Mouse (Mus musculus): ENCODE measurements around the gene Dlg2. TPM values are rescaled to one million over a fixed set of nuclear protein-coding genes. Genes with fewer than 3 reads are reported as not detected.

Dlg2 gene
- polyA plus RNA-seq, 1 experiment: 0.85 TPM

GRCm38 (mm10) chr7:92027049-92027448 lies 1550.6 kb downstream of the Dlg2 start:
- H3K9me3 ChIP-seq (replicated peaks; ENCODE audit: control insufficient read depth, insufficient read depth, low read length, poor library complexity, severe bottlenecking): no peaks in the 10 kb centered on the region
- no peaks in the 10 kb centered on the region for H3K4me1 ChIP-seq (ENCODE audit: control insufficient read depth, insufficient read depth, low read length)
- no peak overlapping the region for H3K4me3 ChIP-seq (ENCODE audit: low read depth, low read length)
- TF ChIP-seq POLR2A (IDR thresholded peaks at IDR 0.05; ENCODE audit: insufficient read depth, low read length) (no peak), CTCF (IDR thresholded peaks at IDR 0.05; ENCODE audit: low read depth, low read length) (peak; percentile 88), EP300 (IDR thresholded peaks at IDR 0.05; ENCODE audit: insufficient read depth, low read depth, low read length) (no peak)
- H3K27ac ChIP-seq (ENCODE audit: insufficient read depth, low read length): no peak overlapping the region
- no peak overlapping the region for H3K9ac ChIP-seq (ENCODE audit: low read depth, poor library complexity, severe bottlenecking)
- H3K36me3 ChIP-seq (ENCODE audit: control insufficient read depth, insufficient read depth, low read length, poor library complexity, severe bottlenecking): no peaks in the 10 kb centered on the region
- H3K27me3 ChIP-seq (ENCODE audit: control insufficient read depth, insufficient read depth, low read length, poor library complexity, severe bottlenecking): no peaks in the 10 kb centered on the region

GRCm38 (mm10) chr7:92034256-92034655 lies 1557.8 kb downstream of the Dlg2 start:
- Histone ChIP-seq H3K4me1 (ENCODE audit: control insufficient read depth, insufficient read depth, low read length) (no peaks in the 10 kb centered on the region), H3K36me3 (ENCODE audit: control insufficient read depth, insufficient read depth, low read length, poor library complexity, severe bottlenecking) (no peaks in the 10 kb centered on the region), H3K9me3 (replicated peaks; ENCODE audit: control insufficient read depth, insufficient read depth, low read length, poor library complexity, severe bottlenecking) (no peaks in the 10 kb centered on the region), H3K27ac (ENCODE audit: insufficient read depth, low read length) (no peak overlapping the region), H3K9ac (ENCODE audit: low read depth, poor library complexity, severe bottlenecking) (no peak overlapping the region), H3K4me3 (ENCODE audit: low read depth, low read length) (no peak overlapping the region), H3K27me3 (ENCODE audit: control insufficient read depth, insufficient read depth, low read length, poor library complexity, severe bottlenecking) (no peaks in the 10 kb centered on the region)
- TF ChIP-seq POLR2A (IDR thresholded peaks at IDR 0.05; ENCODE audit: insufficient read depth, low read length): no peak
- no peak for TF ChIP-seq CTCF (IDR thresholded peaks at IDR 0.05; ENCODE audit: low read depth, low read length)
- no peak for TF ChIP-seq EP300 (IDR thresholded peaks at IDR 0.05; ENCODE audit: insufficient read depth, low read depth, low read length)

DNA sequence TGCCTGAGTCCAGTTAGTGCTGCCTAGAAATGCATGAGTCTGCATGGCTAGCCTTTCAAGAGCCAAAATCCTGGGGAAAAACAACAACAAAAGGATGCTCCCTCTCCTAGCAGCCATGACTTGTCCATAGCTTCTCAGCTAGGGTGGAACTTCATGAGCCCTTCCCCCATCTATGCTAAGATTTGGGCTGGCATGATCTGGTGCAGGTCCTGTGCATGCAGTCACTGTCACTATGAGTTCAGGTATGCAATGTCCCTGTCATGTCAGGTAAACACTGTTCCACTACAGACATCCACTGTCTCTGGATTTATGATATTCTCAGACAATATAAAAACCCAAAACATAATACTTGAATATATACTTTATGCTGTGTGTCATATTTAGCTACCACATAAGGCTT lies 1563.7 kb downstream of the Dlg2 start:
- Histone ChIP-seq H3K27ac (ENCODE audit: insufficient read depth, low read length) (no peak overlapping the region), H3K4me1 (ENCODE audit: control insufficient read depth, insufficient read depth, low read length) (no peaks in the 10 kb centered on the region), H3K9ac (ENCODE audit: low read depth, poor library complexity, severe bottlenecking) (no peak overlapping the region), H3K4me3 (ENCODE audit: low read depth, low read length) (no peak overlapping the region), H3K9me3 (replicated peaks; ENCODE audit: control insufficient read depth, insufficient read depth, low read length, poor library complexity, severe bottlenecking) (no peaks in the 10 kb centered on the region), H3K27me3 (ENCODE audit: control insufficient read depth, insufficient read depth, low read length, poor library complexity, severe bottlenecking) (no peaks in the 10 kb centered on the region), H3K36me3 (ENCODE audit: control insufficient read depth, insufficient read depth, low read length, poor library complexity, severe bottlenecking) (no peaks in the 10 kb centered on the region)
- TF ChIP-seq POLR2A (IDR thresholded peaks at IDR 0.05; ENCODE audit: insufficient read depth, low read length): no peak
- no peak for TF ChIP-seq CTCF (IDR thresholded peaks at IDR 0.05; ENCODE audit: low read depth, low read length)
- no peak for TF ChIP-seq EP300 (IDR thresholded peaks at IDR 0.05; ENCODE audit: insufficient read depth, low read depth, low read length)

DNA sequence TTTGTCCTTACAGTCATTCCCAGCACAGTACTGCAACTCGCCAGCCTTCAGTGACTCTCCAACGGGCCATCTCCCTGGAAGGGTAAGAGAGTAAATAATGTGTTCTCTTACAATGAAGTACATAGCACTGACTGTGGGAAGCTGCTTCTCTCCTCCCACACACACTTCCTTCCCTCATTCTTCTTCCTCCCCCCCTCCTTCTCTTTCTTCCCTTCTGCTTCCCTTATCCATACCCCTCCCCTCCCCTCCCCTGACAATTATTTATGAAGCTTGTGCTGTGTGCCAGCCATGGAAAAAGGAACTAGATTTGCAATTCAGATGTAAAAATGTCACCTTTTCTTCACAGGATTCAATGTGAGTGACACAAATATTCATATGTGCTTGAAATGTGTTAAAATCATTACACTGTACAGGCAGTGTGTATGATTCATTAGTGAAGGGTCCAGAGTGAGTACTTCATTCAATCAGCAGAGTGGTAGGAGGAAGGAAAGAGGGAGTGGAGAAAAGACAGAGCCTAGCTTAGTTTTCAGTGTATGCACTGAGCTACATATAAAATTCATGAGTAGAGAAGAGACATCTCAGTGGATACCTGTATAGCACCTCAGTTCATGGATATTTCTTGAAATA lies 1564.4 kb downstream of the Dlg2 start:
- no peak for TF ChIP-seq EP300 (IDR thresholded peaks at IDR 0.05; ENCODE audit: insufficient read depth, low read depth, low read length)
- TF ChIP-seq POLR2A (IDR thresholded peaks at IDR 0.05; ENCODE audit: insufficient read depth, low read length): no peak
- TF ChIP-seq CTCF (IDR thresholded peaks at IDR 0.05; ENCODE audit: low read depth, low read length): no peak
- no peaks in the 10 kb centered on the region for H3K9me3 ChIP-seq (replicated peaks; ENCODE audit: control insufficient read depth, insufficient read depth, low read length, poor library complexity, severe bottlenecking)
- no peaks in the 10 kb centered on the region for H3K27me3 ChIP-seq (ENCODE audit: control insufficient read depth, insufficient read depth, low read length, poor library complexity, severe bottlenecking)
- no peak overlapping the region for H3K27ac ChIP-seq (ENCODE audit: insufficient read depth, low read length)
- H3K4me1 ChIP-seq (ENCODE audit: control insufficient read depth, insufficient read depth, low read length): no peaks in the 10 kb centered on the region
- no peak overlapping the region for H3K9ac ChIP-seq (ENCODE audit: low read depth, poor library complexity, severe bottlenecking)
- no peak overlapping the region for H3K4me3 ChIP-seq (ENCODE audit: low read depth, low read length)
- no peaks in the 10 kb centered on the region for H3K36me3 ChIP-seq (ENCODE audit: control insufficient read depth, insufficient read depth, low read length, poor library complexity, severe bottlenecking)

DNA sequence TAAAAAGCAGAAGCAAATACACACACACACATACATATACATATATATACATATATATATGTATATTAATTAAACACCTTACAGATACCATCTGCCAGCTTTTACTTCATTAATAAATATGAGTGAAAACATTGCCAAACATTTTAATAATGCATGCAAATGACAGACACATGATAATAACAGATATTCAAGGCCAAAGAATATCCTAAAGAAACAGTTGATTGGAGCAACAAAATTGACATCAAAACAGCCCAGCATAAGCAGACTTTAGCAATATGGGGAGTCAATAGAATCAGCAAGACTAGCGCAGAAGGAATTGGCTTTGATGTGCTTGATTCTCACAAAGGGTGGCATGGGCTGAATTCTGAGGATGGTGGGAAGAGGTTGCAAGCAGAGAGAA lies 1568.5 kb downstream of the Dlg2 start:
- Histone ChIP-seq H3K36me3 (ENCODE audit: control insufficient read depth, insufficient read depth, low read length, poor library complexity, severe bottlenecking) (no peaks in the 10 kb centered on the region), H3K9ac (ENCODE audit: low read depth, poor library complexity, severe bottlenecking) (no peak overlapping the region), H3K27me3 (ENCODE audit: control insufficient read depth, insufficient read depth, low read length, poor library complexity, severe bottlenecking) (no peaks in the 10 kb centered on the region), H3K9me3 (replicated peaks; ENCODE audit: control insufficient read depth, insufficient read depth, low read length, poor library complexity, severe bottlenecking) (no peaks in the 10 kb centered on the region), H3K4me1 (ENCODE audit: control insufficient read depth, insufficient read depth, low read length) (no peaks in the 10 kb centered on the region), H3K27ac (ENCODE audit: insufficient read depth, low read length) (no peak overlapping the region), H3K4me3 (ENCODE audit: low read depth, low read length) (no peak overlapping the region)
- TF ChIP-seq EP300 (IDR thresholded peaks at IDR 0.05; ENCODE audit: insufficient read depth, low read depth, low read length): no peak
- TF ChIP-seq CTCF (IDR thresholded peaks at IDR 0.05; ENCODE audit: low read depth, low read length): no peak
- TF ChIP-seq POLR2A (IDR thresholded peaks at IDR 0.05; ENCODE audit: insufficient read depth, low read length): no peak

DNA sequence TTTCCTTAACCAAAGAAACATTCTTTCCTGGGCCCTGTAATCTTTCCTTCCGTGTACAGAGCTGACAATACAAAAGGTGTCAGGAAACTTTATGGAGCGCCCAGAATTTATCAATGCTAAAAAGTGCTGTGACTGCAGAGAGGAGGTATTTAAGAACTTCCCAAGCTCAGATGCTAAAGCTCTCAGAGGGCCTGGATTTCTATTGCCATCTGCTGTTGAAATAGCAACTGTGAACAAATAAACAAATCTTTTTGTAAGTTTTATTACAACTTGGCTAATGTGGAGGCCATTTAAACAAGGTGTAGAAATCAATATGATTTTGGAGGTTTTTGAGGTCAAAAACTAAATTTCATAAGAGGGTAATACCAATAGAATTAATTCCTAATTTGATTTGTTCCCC lies 1570.8 kb downstream of the Dlg2 start:
- Histone ChIP-seq H3K4me3 (ENCODE audit: low read depth, low read length) (no peak overlapping the region), H3K36me3 (ENCODE audit: control insufficient read depth, insufficient read depth, low read length, poor library complexity, severe bottlenecking) (no peaks in the 10 kb centered on the region), H3K9me3 (replicated peaks; ENCODE audit: control insufficient read depth, insufficient read depth, low read length, poor library complexity, severe bottlenecking) (no peaks in the 10 kb centered on the region), H3K9ac (ENCODE audit: low read depth, poor library complexity, severe bottlenecking) (no peak overlapping the region), H3K4me1 (ENCODE audit: control insufficient read depth, insufficient read depth, low read length) (no peaks in the 10 kb centered on the region), H3K27ac (ENCODE audit: insufficient read depth, low read length) (no peak overlapping the region), H3K27me3 (ENCODE audit: control insufficient read depth, insufficient read depth, low read length, poor library complexity, severe bottlenecking) (no peaks in the 10 kb centered on the region)
- TF ChIP-seq POLR2A (IDR thresholded peaks at IDR 0.05; ENCODE audit: insufficient read depth, low read length): no peak
- no peak for TF ChIP-seq CTCF (IDR thresholded peaks at IDR 0.05; ENCODE audit: low read depth, low read length)
- TF ChIP-seq EP300 (IDR thresholded peaks at IDR 0.05; ENCODE audit: insufficient read depth, low read depth, low read length): no peak

Measured in ES-Bruce4 (cell line).